Mouse (Mus musculus): ENCODE measurements around the gene Unc93a2. TPM values are rescaled to one million over a fixed set of nuclear protein-coding genes. Genes with fewer than 3 reads are reported as not detected.
A peak's percentile ranks its signal among the peaks of the same experiment; 100 is the strongest.
"Not testable (repeated sequence)": the region's sequence is repeated elsewhere in the genome, so short reads cannot be mapped to it uniquely, and the experiment has no call there.

The Unc93a2 gene
- not detected in 2 replicates for polyA plus RNA-seq (2015; fragmentation: Nextera tagmentation; extraction: Ambion mirVana)

GRCm38 (mm10) chr17:7385364-7385763 lies at the start of gene Unc93a2:
Unc93a2 (minus strand) TSS chr17:7385464.
- not testable (repeated sequence) for H3K27me3 ChIP-seq (replicated peaks); H3K4me1 ChIP-seq; H3K36me3 ChIP-seq; H3K4me2 ChIP-seq; ATAC-seq (ENCODE audit: insufficient read depth, low FRiP score, low read depth); H3K27ac ChIP-seq; H3K9ac ChIP-seq; H3K9me3 ChIP-seq; H3K4me3 ChIP-seq (replicated peaks)
- WGBS = 74% methylated on average over 3 of the region's 3 CpGs

- WGBS = 76% methylated on average over 4 of the region's 4 CpGs
- H3K4me3 ChIP-seq (replicated peaks); H3K4me1 ChIP-seq; H3K9me3 ChIP-seq; H3K4me2 ChIP-seq; H3K36me3 ChIP-seq; H3K9ac ChIP-seq; H3K27me3 ChIP-seq (replicated peaks); H3K27ac ChIP-seq; ATAC-seq (ENCODE audit: insufficient read depth, low FRiP score, low read depth): not testable (repeated sequence)
Measured at GRCm38 (mm10) chr17:7434121-7434520, 48.9 kb upstream of the Unc93a2 start.

- not testable (repeated sequence) for ATAC-seq (ENCODE audit: insufficient read depth, low FRiP score, low read depth); H3K9me3 ChIP-seq; H3K27me3 ChIP-seq (replicated peaks); H3K36me3 ChIP-seq; H3K4me3 ChIP-seq (replicated peaks); H3K4me2 ChIP-seq; H3K27ac ChIP-seq; H3K9ac ChIP-seq; H3K4me1 ChIP-seq
- WGBS = 62% methylated on average over 4 of the region's 4 CpGs
Measured at GRCm38 (mm10) chr17:7430210-7430631, 45.0 kb upstream of the Unc93a2 start.

GRCm38 (mm10) chr17:7420191-7420973 lies 35.1 kb upstream of the Unc93a2 start:
- H3K4me3 ChIP-seq (replicated peaks); H3K27me3 ChIP-seq (replicated peaks); H3K9ac ChIP-seq; H3K9me3 ChIP-seq; H3K27ac ChIP-seq; H3K36me3 ChIP-seq; H3K4me2 ChIP-seq; H3K4me1 ChIP-seq: not testable (repeated sequence)
- WGBS = 28% methylated on average over 3 of the region's 3 CpGs
- peak; percentile 56 for ATAC-seq (ENCODE audit: insufficient read depth, low FRiP score, low read depth)

- not testable (repeated sequence) for ATAC-seq (ENCODE audit: insufficient read depth, low FRiP score, low read depth); H3K27ac ChIP-seq; H3K9me3 ChIP-seq; H3K9ac ChIP-seq; H3K4me2 ChIP-seq; H3K36me3 ChIP-seq; H3K4me3 ChIP-seq (replicated peaks); H3K4me1 ChIP-seq; H3K27me3 ChIP-seq (replicated peaks)
- WGBS = 88% methylated on average over 7 of the region's 9 CpGs
Measured at GRCm38 (mm10) chr17:7414601-7415310, 29.5 kb upstream of the Unc93a2 start.

- H3K9me3 ChIP-seq; H3K27me3 ChIP-seq (replicated peaks); H3K4me2 ChIP-seq; H3K4me3 ChIP-seq (replicated peaks); H3K36me3 ChIP-seq; ATAC-seq (ENCODE audit: insufficient read depth, low FRiP score, low read depth); H3K27ac ChIP-seq; H3K4me1 ChIP-seq; H3K9ac ChIP-seq: not testable (repeated sequence)
- 67% methylated on average over 8 of the region's 8 CpGs for WGBS
Measured at GRCm38 (mm10) chr17:7413336-7413735, 28.1 kb upstream of the Unc93a2 start.

- H3K27me3 ChIP-seq (replicated peaks); ATAC-seq (ENCODE audit: insufficient read depth, low FRiP score, low read depth); H3K9ac ChIP-seq; H3K4me2 ChIP-seq; H3K4me1 ChIP-seq; H3K27ac ChIP-seq; H3K9me3 ChIP-seq; H3K36me3 ChIP-seq; H3K4me3 ChIP-seq (replicated peaks): not testable (repeated sequence)
- WGBS = 80% methylated on average over 6 of the region's 6 CpGs
Measured at GRCm38 (mm10) chr17:7399770-7400169, 14.5 kb upstream of the Unc93a2 start.

- H3K36me3 ChIP-seq; H3K27me3 ChIP-seq (replicated peaks); H3K4me1 ChIP-seq; H3K4me3 ChIP-seq (replicated peaks); H3K27ac ChIP-seq; ATAC-seq (ENCODE audit: insufficient read depth, low FRiP score, low read depth); H3K4me2 ChIP-seq; H3K9ac ChIP-seq; H3K9me3 ChIP-seq: not testable (repeated sequence)
- WGBS = 78% methylated on average over 6 of the region's 6 CpGs
Measured at GRCm38 (mm10) chr17:7398198-7398847, 13.1 kb upstream of the Unc93a2 start.

- H3K36me3 ChIP-seq; H3K4me2 ChIP-seq; ATAC-seq (ENCODE audit: insufficient read depth, low FRiP score, low read depth); H3K9ac ChIP-seq; H3K4me3 ChIP-seq (replicated peaks); H3K4me1 ChIP-seq; H3K9me3 ChIP-seq; H3K27me3 ChIP-seq (replicated peaks); H3K27ac ChIP-seq: not testable (repeated sequence)
- 80% methylated on average over 13 of the region's 13 CpGs for WGBS
Measured at GRCm38 (mm10) chr17:7397079-7397478, 11.8 kb upstream of the Unc93a2 start.

- not testable (repeated sequence) for ATAC-seq (ENCODE audit: insufficient read depth, low FRiP score, low read depth); H3K4me3 ChIP-seq (replicated peaks); H3K9ac ChIP-seq; H3K27ac ChIP-seq; H3K27me3 ChIP-seq (replicated peaks); H3K4me1 ChIP-seq; H3K36me3 ChIP-seq; H3K4me2 ChIP-seq; H3K9me3 ChIP-seq
- WGBS = no CpG with 5 or more reads among the region's 2 CpGs
Measured at GRCm38 (mm10) chr17:7396288-7396687, 11.0 kb upstream of the Unc93a2 start.

- WGBS = 85% methylated on average over 8 of the region's 8 CpGs
- not testable (repeated sequence) for H3K4me3 ChIP-seq (replicated peaks); H3K4me2 ChIP-seq; H3K27me3 ChIP-seq (replicated peaks); H3K9me3 ChIP-seq; ATAC-seq (ENCODE audit: insufficient read depth, low FRiP score, low read depth); H3K4me1 ChIP-seq; H3K9ac ChIP-seq; H3K36me3 ChIP-seq; H3K27ac ChIP-seq
Measured at GRCm38 (mm10) chr17:7395671-7396070, 10.4 kb upstream of the Unc93a2 start.

- not testable (repeated sequence) for H3K4me2 ChIP-seq
Measured at GRCm38 (mm10) chr17:7395116-7395515, 9.9 kb upstream of the Unc93a2 start.

More at GRCm38 (mm10) chr17:7395116-7395515, 9.9 kb upstream of the Unc93a2 start:
- not testable (repeated sequence) for H3K9me3 ChIP-seq; H3K27ac ChIP-seq; H3K36me3 ChIP-seq; H3K4me1 ChIP-seq; ATAC-seq (ENCODE audit: insufficient read depth, low FRiP score, low read depth); H3K9ac ChIP-seq; H3K4me3 ChIP-seq (replicated peaks); H3K27me3 ChIP-seq (replicated peaks)
- 89% methylated on average over 7 of the region's 7 CpGs for WGBS
